Mouse (Mus musculus): ENCODE measurements at regions not wholly inside any gene's neighbourhood (a gene's known extent, or its start where the extent isn't known, plus 50 kb on each side); places are given as distances from the start of the nearest gene placed in this dataset.

GRCm38 (mm10) chr8:80298596-80298995, 195.0 kb upstream of the Gypa start:
- whole genome bisulfite sequencing, result 62% methylated on average over 5 of the region's 5 CpGs
- Histone ChIP-seq H3K4me1 (ENCODE audit: control insufficient read depth, insufficient read depth, low read length) (no peaks in the 10 kb centered on the region), H3K36me3 (ENCODE audit: control insufficient read depth, insufficient read depth, low read length) (no peaks in the 10 kb centered on the region)

GRCm38 (mm10) chr8:80290311-80290710, 203.3 kb upstream of the Gypa start:
- ATAC-seq (ENCODE audit: insufficient number of reproducible peaks, insufficient read depth, low FRiP score, low read depth), result no peak
- Histone ChIP-seq H3K9me3 (ENCODE audit: control insufficient read depth, low read depth, low read length) (no peaks in the 10 kb centered on the region), H3K4me2 (replicated peaks; ENCODE audit: low read depth, low read length) (no peak overlapping the region), H3K27me3 (ENCODE audit: control insufficient read depth, insufficient read depth, low read length) (no peaks in the 10 kb centered on the region), H3K36me3 (ENCODE audit: control insufficient read depth, insufficient read depth, low read length) (no peaks in the 10 kb centered on the region), H3K27ac (ENCODE audit: low read length) (no peak overlapping the region), H3K4me3 (ENCODE audit: low read depth, low read length) (no peak overlapping the region), H3K9ac (replicated peaks; ENCODE audit: low read depth, low read length) (no peak overlapping the region), H3K4me1 (ENCODE audit: control insufficient read depth, insufficient read depth, low read length) (peaks cover 2% of the 10 kb centered on the region; the same call in 1 of the 2 replicates)
- 71% methylated on average over 1 of the region's 1 CpGs for WGBS

More at GRCm38 (mm10) chr8:80298596-80298995, 195.0 kb upstream of the Gypa start:
- ATAC-seq (ENCODE audit: insufficient number of reproducible peaks, insufficient read depth, low FRiP score, low read depth), result no peak
- Histone ChIP-seq H3K4me2 (replicated peaks; ENCODE audit: low read depth, low read length) (no peak overlapping the region), H3K4me3 (ENCODE audit: low read depth, low read length) (no peak overlapping the region), H3K27ac (ENCODE audit: low read length) (no peak overlapping the region), H3K9ac (replicated peaks; ENCODE audit: low read depth, low read length) (no peak overlapping the region), H3K27me3 (ENCODE audit: control insufficient read depth, insufficient read depth, low read length) (no peaks in the 10 kb centered on the region), H3K9me3 (ENCODE audit: control insufficient read depth, low read depth, low read length) (no peaks in the 10 kb centered on the region)

- H3K9me3 ChIP-seq (ENCODE audit: control insufficient read depth, low read depth, low read length), result no peaks in the 10 kb centered on the region
- no peak overlapping the region for H3K4me2 ChIP-seq (replicated peaks; ENCODE audit: low read depth, low read length)
- no peak for ATAC-seq (ENCODE audit: insufficient number of reproducible peaks, insufficient read depth, low FRiP score, low read depth)
- H3K27ac ChIP-seq (ENCODE audit: low read length), result no peak overlapping the region
- no peak overlapping the region for H3K9ac ChIP-seq (replicated peaks; ENCODE audit: low read depth, low read length)
- H3K27me3 ChIP-seq (ENCODE audit: control insufficient read depth, insufficient read depth, low read length), result no peaks in the 10 kb centered on the region
- no peak overlapping the region for H3K4me3 ChIP-seq (ENCODE audit: low read depth, low read length)
- 63% methylated on average over 6 of the region's 6 CpGs for WGBS
- peaks cover 2% of the 10 kb centered on the region; the same call in 1 of the 2 replicates for H3K4me1 ChIP-seq (ENCODE audit: control insufficient read depth, insufficient read depth, low read length)
- H3K36me3 ChIP-seq (ENCODE audit: control insufficient read depth, insufficient read depth, low read length), result no peaks in the 10 kb centered on the region
Observed at GRCm38 (mm10) chr8:80289282-80289681, 204.3 kb upstream of the Gypa start.

GRCm38 (mm10) chr8:80268910-80269460, 211.2 kb upstream of the Hhip start:
- no peak for ATAC-seq (ENCODE audit: insufficient number of reproducible peaks, insufficient read depth, low FRiP score, low read depth)
- H3K27ac ChIP-seq (ENCODE audit: low read length), result no peak overlapping the region
- H3K9me3 ChIP-seq (ENCODE audit: control insufficient read depth, low read depth, low read length), result no peaks in the 10 kb centered on the region
- no peaks in the 10 kb centered on the region for H3K4me1 ChIP-seq (ENCODE audit: control insufficient read depth, insufficient read depth, low read length)
- WGBS, result 76% methylated on average over 7 of the region's 7 CpGs
- H3K4me2 ChIP-seq (replicated peaks; ENCODE audit: low read depth, low read length), result no peak overlapping the region
- H3K36me3 ChIP-seq (ENCODE audit: control insufficient read depth, insufficient read depth, low read length), result no peaks in the 10 kb centered on the region
- no peak overlapping the region for H3K9ac ChIP-seq (replicated peaks; ENCODE audit: low read depth, low read length)
- H3K27me3 ChIP-seq (ENCODE audit: control insufficient read depth, insufficient read depth, low read length), result no peaks in the 10 kb centered on the region
- H3K4me3 ChIP-seq (ENCODE audit: low read depth, low read length), result no peak overlapping the region

- H3K9me3 ChIP-seq (ENCODE audit: control insufficient read depth, low read depth, low read length), result no peaks in the 10 kb centered on the region
- H3K9ac ChIP-seq (replicated peaks; ENCODE audit: low read depth, low read length), result no peak overlapping the region
- ATAC-seq (ENCODE audit: insufficient number of reproducible peaks, insufficient read depth, low FRiP score, low read depth), result no peak
- no peak overlapping the region for H3K4me3 ChIP-seq (ENCODE audit: low read depth, low read length)
- H3K27ac ChIP-seq (ENCODE audit: low read length), result no peak overlapping the region
- no peak overlapping the region for H3K4me2 ChIP-seq (replicated peaks; ENCODE audit: low read depth, low read length)
- H3K4me1 ChIP-seq (ENCODE audit: control insufficient read depth, insufficient read depth, low read length), result no peaks in the 10 kb centered on the region
- H3K36me3 ChIP-seq (ENCODE audit: control insufficient read depth, insufficient read depth, low read length), result no peaks in the 10 kb centered on the region
- H3K27me3 ChIP-seq (ENCODE audit: control insufficient read depth, insufficient read depth, low read length), result no peaks in the 10 kb centered on the region
- WGBS, result 84% methylated on average over 2 of the region's 2 CpGs
Observed at GRCm38 (mm10) chr8:80264915-80265314, 207.1 kb upstream of the Hhip start.

GRCm38 (mm10) chr8:80263468-80263945, 205.7 kb upstream of the Hhip start:
- no peak for ATAC-seq (ENCODE audit: insufficient number of reproducible peaks, insufficient read depth, low FRiP score, low read depth)
- no peaks in the 10 kb centered on the region for H3K4me1 ChIP-seq (ENCODE audit: control insufficient read depth, insufficient read depth, low read length)
- no peaks in the 10 kb centered on the region for H3K9me3 ChIP-seq (ENCODE audit: control insufficient read depth, low read depth, low read length)
- H3K4me2 ChIP-seq (replicated peaks; ENCODE audit: low read depth, low read length), result no peak overlapping the region
- no peak overlapping the region for H3K4me3 ChIP-seq (ENCODE audit: low read depth, low read length)
- no peak overlapping the region for H3K9ac ChIP-seq (replicated peaks; ENCODE audit: low read depth, low read length)
- no peak overlapping the region for H3K27ac ChIP-seq (ENCODE audit: low read length)
- no peaks in the 10 kb centered on the region for H3K27me3 ChIP-seq (ENCODE audit: control insufficient read depth, insufficient read depth, low read length)
- 50% methylated on average over 11 of the region's 11 CpGs for WGBS
- no peaks in the 10 kb centered on the region for H3K36me3 ChIP-seq (ENCODE audit: control insufficient read depth, insufficient read depth, low read length)

- Histone ChIP-seq H3K9ac (replicated peaks; ENCODE audit: low read depth, low read length) (no peak overlapping the region), H3K27me3 (ENCODE audit: control insufficient read depth, insufficient read depth, low read length) (no peaks in the 10 kb centered on the region), H3K4me2 (replicated peaks; ENCODE audit: low read depth, low read length) (no peak overlapping the region), H3K27ac (ENCODE audit: low read length) (no peak overlapping the region), H3K4me3 (ENCODE audit: low read depth, low read length) (no peak overlapping the region), H3K4me1 (ENCODE audit: control insufficient read depth, insufficient read depth, low read length) (no peaks in the 10 kb centered on the region), H3K36me3 (ENCODE audit: control insufficient read depth, insufficient read depth, low read length) (no peaks in the 10 kb centered on the region), H3K9me3 (ENCODE audit: control insufficient read depth, low read depth, low read length) (no peaks in the 10 kb centered on the region)
- 81% methylated on average over 3 of the region's 3 CpGs for WGBS
- no peak for ATAC-seq (ENCODE audit: insufficient number of reproducible peaks, insufficient read depth, low FRiP score, low read depth)
Observed at GRCm38 (mm10) chr8:80262911-80263310, 205.1 kb upstream of the Hhip start.

GRCm38 (mm10) chr8:80253541-80253940, 195.7 kb upstream of the Hhip start:
- Histone ChIP-seq H3K4me1 (ENCODE audit: control insufficient read depth, insufficient read depth, low read length) (no peaks in the 10 kb centered on the region), H3K4me2 (replicated peaks; ENCODE audit: low read depth, low read length) (no peak overlapping the region), H3K9ac (replicated peaks; ENCODE audit: low read depth, low read length) (no peak overlapping the region), H3K27ac (ENCODE audit: low read length) (no peak overlapping the region), H3K27me3 (ENCODE audit: control insufficient read depth, insufficient read depth, low read length) (no peaks in the 10 kb centered on the region), H3K36me3 (ENCODE audit: control insufficient read depth, insufficient read depth, low read length) (no peaks in the 10 kb centered on the region), H3K9me3 (ENCODE audit: control insufficient read depth, low read depth, low read length) (no peaks in the 10 kb centered on the region), H3K4me3 (ENCODE audit: low read depth, low read length) (no peak overlapping the region)
- no peak for ATAC-seq (ENCODE audit: insufficient number of reproducible peaks, insufficient read depth, low FRiP score, low read depth)
- WGBS, result 25% methylated on average over 4 of the region's 4 CpGs

- Histone ChIP-seq H3K27ac (ENCODE audit: low read length) (no peak overlapping the region), H3K27me3 (ENCODE audit: control insufficient read depth, insufficient read depth, low read length) (no peaks in the 10 kb centered on the region), H3K4me3 (ENCODE audit: low read depth, low read length) (no peak overlapping the region), H3K36me3 (ENCODE audit: control insufficient read depth, insufficient read depth, low read length) (no peaks in the 10 kb centered on the region), H3K4me2 (replicated peaks; ENCODE audit: low read depth, low read length) (no peak overlapping the region), H3K9me3 (ENCODE audit: control insufficient read depth, low read depth, low read length) (no peaks in the 10 kb centered on the region), H3K4me1 (ENCODE audit: control insufficient read depth, insufficient read depth, low read length) (no peaks in the 10 kb centered on the region), H3K9ac (replicated peaks; ENCODE audit: low read depth, low read length) (no peak overlapping the region)
- 26% methylated on average over 3 of the region's 3 CpGs for WGBS
- no peak for ATAC-seq (ENCODE audit: insufficient number of reproducible peaks, insufficient read depth, low FRiP score, low read depth)
Observed at GRCm38 (mm10) chr8:80251595-80251994, 193.8 kb upstream of the Hhip start.

Measured in stomach, embryonic 14.5 days (tissue).